Mouse (Mus musculus): ENCODE data around the gene Diexf.

Diexf gene

DNA sequence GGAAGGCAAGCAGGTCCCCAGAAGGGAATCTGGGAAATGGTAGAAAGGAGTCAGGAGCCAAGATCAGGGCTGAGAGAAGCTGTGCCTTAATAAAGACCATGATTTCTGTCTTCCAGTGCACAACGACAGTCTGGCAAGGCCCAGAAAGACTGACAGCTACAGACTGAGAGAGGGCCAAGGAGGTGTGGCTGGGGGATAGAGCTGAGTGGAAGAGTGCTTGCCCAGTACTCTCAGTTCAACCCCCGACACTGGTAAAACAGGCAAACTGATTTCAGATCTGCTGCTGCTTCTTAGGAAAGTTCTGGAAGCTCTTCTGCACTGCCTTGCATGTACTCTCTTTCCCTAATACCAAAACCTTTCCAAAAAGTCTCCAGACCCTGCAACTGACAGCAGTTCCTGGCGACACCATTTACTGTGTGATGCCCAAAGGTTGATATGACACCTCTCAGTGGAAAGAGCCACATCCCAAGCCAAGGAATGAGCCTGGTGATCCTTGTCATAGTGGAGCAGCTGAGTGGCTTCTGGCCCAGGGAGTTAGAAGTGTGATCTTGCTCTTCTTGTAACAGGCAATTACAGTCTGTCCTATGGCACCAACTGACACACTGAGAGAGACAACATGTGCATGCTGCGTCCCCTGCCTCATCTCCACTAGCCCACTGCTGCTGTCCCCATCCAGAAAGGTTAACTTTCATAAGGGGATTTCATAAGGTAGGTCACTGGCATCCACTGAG is 43.8 kb downstream of the Diexf start:
- peak; percentile 15 to 29 for DNase-seq (ENCODE audit: low spot score in 2 of 2)

DNA sequence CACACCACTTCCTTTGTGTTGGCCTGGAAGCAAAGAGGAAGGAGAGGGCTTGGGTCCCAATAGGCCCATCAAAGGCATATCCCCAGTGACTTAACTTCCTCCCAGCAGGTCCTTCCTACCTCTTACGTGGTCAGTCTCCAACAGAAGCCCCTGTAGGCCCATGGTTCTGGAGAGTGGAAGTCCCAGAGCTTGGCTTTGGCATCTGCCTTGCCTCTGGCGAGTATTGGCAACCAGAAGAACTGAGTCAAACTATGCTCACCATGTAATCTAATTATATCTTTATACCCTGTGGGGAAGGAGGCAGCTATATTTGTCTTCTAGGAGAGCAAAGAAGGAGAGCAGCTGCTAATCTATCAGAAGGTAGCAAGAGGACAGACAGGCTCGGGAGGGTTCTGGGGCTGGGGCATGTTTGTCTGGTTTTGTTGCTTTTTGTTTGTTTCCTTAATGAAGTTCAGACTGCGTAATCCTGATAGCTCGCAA is 44.5 kb downstream of the Diexf start:
- peak; percentile 19 to 24 for DNase-seq (ENCODE audit: low spot score in 2 of 2)

DNA sequence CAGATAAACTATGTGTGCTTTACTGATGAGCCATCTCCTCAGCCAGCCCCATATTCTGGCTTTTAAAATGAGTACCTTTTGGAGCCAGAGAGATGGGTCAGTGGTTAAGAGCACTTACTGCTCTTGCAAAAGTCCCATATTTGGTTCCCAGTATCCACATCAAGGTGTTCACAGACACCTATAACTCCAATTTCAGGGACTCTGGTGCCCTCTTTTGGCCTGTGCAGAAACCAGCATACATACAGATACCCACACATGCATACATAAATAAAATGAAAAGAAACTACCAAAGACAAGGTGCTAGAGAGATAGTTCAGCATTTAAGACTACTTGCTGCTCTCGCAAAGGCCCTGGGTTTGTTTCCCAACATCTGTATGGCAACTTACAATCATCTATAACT is 46.1 kb downstream of the Diexf start:
- no peak for DNase-seq (ENCODE audit: low spot score in 2 of 2)

DNA sequence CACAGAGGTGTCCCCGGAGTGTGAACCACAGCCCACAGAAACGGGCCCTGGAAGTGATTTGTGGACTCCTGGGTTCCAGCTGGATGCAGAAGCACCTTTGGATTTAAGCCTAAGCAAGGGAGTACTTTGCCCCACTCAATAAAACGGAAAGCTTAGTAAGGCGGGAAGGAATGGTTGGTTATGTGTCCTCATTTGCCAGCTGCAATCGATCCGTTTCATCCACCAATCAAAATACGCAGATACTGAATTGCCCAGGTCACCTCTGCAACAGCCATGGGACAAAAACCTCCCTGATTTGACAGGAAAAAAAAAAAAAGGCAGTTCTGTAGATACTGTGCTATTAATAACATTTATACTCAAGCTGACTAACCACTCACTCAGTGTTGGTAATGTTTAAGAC is 47.0 kb downstream of the Diexf start:
- DNase-seq (ENCODE audit: low spot score in 2 of 2), result no peak

DNA sequence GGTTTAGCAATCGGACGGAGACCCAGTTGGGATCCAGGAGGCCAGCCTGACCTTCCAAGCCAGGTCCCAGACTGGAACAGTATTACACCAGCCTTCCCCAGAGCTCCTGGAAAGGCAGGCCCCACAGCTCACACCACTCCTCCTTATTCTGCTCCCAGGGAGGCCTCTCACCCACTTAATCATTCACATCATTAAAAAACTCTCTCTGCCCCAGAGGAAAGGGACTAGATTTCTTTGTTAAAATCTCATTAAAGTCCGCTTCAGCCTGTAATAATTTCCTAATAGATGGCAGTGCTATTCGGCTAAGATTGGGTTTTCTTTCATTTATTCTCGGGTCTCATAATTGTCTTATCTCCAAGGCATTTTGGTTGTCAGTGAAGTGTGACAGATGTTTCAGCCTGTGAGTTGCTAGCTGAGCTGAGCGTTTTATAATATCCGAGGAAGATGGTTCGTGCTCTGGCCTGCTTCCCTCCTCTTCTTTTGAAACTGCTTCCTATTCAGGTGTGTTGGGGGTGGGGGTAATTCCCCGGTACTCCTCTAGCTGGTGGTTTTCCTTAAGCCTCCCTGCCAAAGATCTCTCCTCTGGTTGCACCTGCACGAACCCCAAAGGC is 47.7 kb downstream of the Diexf start:
- no peak for DNase-seq (ENCODE audit: low spot score in 2 of 2)

DNA sequence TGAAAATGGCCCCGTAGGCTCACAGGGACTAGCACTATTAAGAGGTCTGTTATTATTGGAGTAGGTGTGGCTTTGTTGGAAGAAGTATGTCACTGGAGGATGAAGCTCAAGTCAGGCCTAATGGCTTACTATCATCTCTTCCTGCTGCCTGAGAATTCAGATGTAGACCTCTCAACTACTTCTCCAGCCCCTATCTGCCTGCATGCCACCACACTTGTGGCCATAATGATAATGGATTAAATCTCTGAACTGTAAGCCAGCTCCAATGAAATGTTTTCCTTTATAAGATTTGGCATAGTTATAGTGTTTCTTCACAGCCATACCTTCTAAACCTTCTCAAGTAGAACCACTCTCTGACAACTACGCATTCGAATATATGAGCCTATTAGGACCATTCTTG is 67.5 kb downstream of the Diexf start:
- no peak for DNase-seq (ENCODE audit: low spot score in 2 of 2)

DNA sequence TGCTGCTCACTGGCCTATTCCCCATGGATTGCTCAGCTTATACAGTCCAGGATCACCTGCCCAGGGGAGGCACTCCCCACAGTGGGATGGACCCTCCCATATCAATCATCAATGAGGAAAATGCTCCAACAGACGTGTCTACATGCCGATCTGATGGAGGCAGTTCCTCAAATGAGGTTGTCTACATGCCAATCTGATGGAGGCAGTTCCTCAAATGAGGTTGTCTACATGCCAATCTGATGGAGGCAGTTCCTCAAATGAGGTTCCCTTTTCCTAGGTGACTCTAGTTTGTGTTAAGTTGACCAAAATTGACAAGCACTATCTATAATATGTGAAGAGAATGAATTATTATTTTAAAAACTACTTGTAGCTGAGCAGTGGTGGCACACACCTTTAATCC is 69.9 kb downstream of the Diexf start:
- DNase-seq (ENCODE audit: low spot score in 2 of 2), result no peak

DNA sequence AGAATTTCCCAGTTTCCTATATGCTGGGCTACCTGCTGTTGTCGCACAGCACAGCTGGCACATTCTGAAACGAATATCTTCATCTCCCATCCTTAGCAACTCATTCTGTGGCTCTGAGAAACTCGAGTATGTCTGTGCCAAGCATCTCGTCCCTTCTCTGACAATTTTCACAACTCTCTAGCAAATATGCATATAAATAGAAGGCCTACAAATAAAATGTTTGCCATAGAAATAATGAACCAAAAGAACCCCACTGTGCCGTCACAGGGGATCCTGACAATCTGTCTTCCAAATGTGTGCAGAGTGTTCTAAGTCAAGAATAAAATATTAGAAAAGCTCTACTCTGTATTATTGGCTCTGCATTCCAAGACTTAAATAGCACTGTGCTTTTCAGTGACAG is 70.5 kb downstream of the Diexf start:
- no peak for DNase-seq (ENCODE audit: low spot score in 2 of 2)

DNA sequence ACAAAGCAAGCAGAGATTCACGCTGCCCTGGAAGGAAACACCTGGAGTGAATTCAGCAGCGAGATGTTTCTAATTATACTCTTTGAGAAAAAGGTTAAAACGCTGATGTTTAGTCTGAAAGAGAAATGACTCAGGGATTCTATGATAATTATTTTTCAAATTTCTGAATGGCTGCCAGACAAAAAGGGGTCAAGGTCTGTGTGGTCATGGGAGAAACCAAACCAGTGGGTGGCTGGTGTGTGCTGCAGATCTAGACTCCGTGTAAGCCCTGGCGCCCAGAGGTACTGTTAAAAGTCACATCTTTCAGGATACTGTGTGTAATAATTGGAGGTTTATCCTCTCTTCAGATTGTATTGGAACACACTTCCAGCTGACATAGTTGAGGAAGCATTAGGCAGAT is 75.7 kb downstream of the Diexf start:
- no peak for DNase-seq (ENCODE audit: low spot score in 2 of 2)

DNA sequence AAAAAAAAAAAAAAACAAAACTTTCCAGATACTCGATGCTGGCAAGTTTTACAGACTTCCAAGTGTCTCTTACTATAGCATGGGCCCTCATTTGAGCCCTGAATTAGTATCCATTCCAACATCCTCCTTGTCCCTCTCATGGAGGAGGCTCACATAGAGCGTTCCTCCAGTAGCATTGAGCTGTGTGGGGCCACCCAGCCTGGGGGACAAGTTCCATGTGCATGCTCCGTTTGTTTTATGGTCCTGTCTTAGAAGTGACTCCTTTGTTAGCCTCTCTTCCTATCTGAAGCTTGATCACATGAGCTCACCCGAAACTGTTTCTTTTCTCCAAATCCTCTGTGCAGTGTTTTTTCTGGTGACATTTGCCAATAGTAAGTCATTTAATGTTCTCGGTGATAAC is 77.0 kb downstream of the Diexf start:
- DNase-seq (ENCODE audit: low spot score in 2 of 2), result no peak

DNA sequence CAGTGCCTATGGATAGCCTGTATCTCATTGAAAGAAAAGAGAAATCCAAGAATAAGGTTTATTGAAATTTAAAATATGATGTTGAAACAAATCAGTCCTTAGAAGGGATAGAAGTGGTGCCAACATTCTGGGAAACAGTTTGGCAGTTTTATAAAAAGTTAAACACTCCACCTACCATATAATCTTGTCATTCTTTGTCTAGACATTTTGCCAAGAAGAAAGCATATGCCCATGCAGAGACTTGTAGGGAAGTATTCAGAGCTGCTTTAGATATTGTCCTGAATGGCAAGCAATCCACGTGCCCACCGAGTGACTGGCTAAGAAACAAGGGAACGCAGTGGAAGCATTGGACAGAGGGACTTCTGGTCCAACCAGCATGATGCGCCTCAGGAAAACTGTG is 82.5 kb downstream of the Diexf start:
- DNase-seq (ENCODE audit: low spot score in 2 of 2), result no peak

DNA sequence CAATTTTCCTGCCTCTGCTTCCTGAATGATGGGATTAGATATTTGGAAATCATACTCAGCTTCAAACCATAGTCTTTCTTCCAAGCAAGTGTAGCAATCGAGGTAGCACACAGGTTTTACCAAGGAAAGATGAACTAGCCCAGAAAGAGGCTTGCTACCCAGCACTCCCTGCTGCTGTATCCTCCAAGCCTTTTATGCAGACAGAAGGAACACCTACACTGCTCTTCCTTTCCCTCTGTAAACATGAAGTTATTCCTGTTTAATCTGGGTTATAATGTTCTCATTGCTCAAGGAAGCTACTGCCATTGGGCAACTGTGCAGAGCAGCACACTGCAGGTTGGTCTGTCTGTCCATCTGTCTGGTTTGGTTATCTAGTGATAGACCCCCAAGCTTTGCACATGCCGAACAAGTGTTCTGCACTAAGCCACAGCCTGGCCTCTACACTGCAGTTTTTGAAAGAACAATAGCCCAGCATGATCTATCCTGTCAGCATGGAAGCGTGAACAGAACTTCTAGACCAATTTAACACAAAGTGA is 87.2 kb downstream of the Diexf start:
- DNase-seq (ENCODE audit: low spot score in 2 of 2), result no peak
